Mouse (Mus musculus) small intestine, adult 2 months (tissue): ENCODE results near the gene CK137956.

Experiments used
- CTCF ChIP-seq: fragments of 200-500 bp; IDR thresholded peaks from 2 replicates; pipeline ENCODE4 v1.5.1; 2012; ENCODE audit warnings: low read depth, mild to moderate bottlenecking, control low read depth, inconsistent platforms, low read length, moderate library complexity, mixed read lengths; ENCODE audit not compliant: insufficient replicate concordance, insufficient read length; ENCODE audit errors: extremely low read depth
- POLR2A ChIP-seq: fragments of 200-500 bp; IDR thresholded peaks from 2 replicates; pipeline ENCODE4 v1.6.1; 2012; ENCODE audit warnings: low read depth, mild to moderate bottlenecking, control low read depth, inconsistent platforms, low read length, moderate library complexity

GRCm38 (mm10) chr4:127900893-127901456 is 69.8 kb downstream of the CK137956 start:
- TF ChIP-seq POLR2A (no peak), CTCF (no peak)
